Mouse (Mus musculus) stomach, postnatal 0 days (tissue): Measurements from ENCODE around the gene Sft2d1. TPM values are rescaled to one million over a fixed set of nuclear protein-coding genes. Genes with fewer than 3 reads are reported as not detected.

Source experiments
- ATAC-seq: fragments of 200-750 bp; cut with Nextera tagmentation; 2 replicates; pipeline ENCODE4 v1.8.0; 2017; ENCODE audit not compliant: low FRiP score, low TSS enrichment
- DNase-seq: peaks from one replicate; pipeline ENCODE4 v3.0.0-alpha.2; 2016; ENCODE audit warnings: low spot score
- H3K27ac ChIP-seq: fragments of 300-500 bp; sonication (generic); replicated peaks from 2 replicates; pipeline ENCODE4 v1.5.1; 2014; ENCODE audit warnings: mild to moderate bottlenecking, control low read depth
- H3K27me3 ChIP-seq: fragments of 300-500 bp; sonication (generic); 2 replicates; pipeline ENCODE4 v1.6.1; 2014; ENCODE audit warnings: low read length; ENCODE audit not compliant: control insufficient read depth, insufficient read depth
- H3K36me3 ChIP-seq: fragments of 300-500 bp; sonication (generic); 2 replicates; pipeline ENCODE4 v1.6.1; 2014; ENCODE audit warnings: low read length, mixed read lengths; ENCODE audit not compliant: control insufficient read depth, insufficient read depth
- H3K4me1 ChIP-seq: fragments of 300-500 bp; sonication (generic); replicated peaks from 2 replicates; pipeline ENCODE4 v1.6.1; 2014; ENCODE audit warnings: antibody characterized with exemption; ENCODE audit not compliant: control insufficient read depth, insufficient read depth
- H3K4me2 ChIP-seq: fragments of 300-500 bp; sonication (generic); replicated peaks from 2 replicates; pipeline ENCODE4 v1.6.1; 2014; ENCODE audit warnings: low read depth, mild to moderate bottlenecking, control low read depth, moderate library complexity
- H3K4me3 ChIP-seq: fragments of 300-500 bp; sonication (generic); 2 replicates; pipeline ENCODE4 v1.5.1; 2014; ENCODE audit warnings: low read depth, low read length, control low read depth
- H3K9ac ChIP-seq: fragments of 300-500 bp; sonication (generic); 2 replicates; pipeline ENCODE4 v1.6.1; 2014; ENCODE audit warnings: mild to moderate bottlenecking, low read length, control low read depth, mixed read lengths
- H3K9me3 ChIP-seq: fragments of 300-500 bp; sonication (generic); 2 replicates; pipeline ENCODE4 v1.6.1; 2016; ENCODE audit warnings: low read length; ENCODE audit not compliant: control insufficient read depth
- CTCF ChIP-seq: IDR thresholded peaks from 2 replicates; pipeline ENCODE4 v1.5.1; 2016; ENCODE audit warnings: antibody characterized with exemption, low read depth, mild to moderate bottlenecking, moderate library complexity
- EP300 ChIP-seq: optimal IDR thresholded peaks from 2 replicates; pipeline ENCODE3; 2016; ENCODE audit warnings: antibody characterized with exemption
- WGBS: fragments of 180-500 bp; shearing (Covaris S2); extraction: QIAGEN DNeasy Blood & Tissue Kit; methylation state at CpG from one replicate; pipeline ENCODE4 v1.1.7; 2014; 5-methylcytosine and 5-hydroxymethylcytosine counted together
- polyA plus RNA-seq: library from polyadenylated mRNA; unstranded; fragments of >200 nt; fragmentation: Nextera tagmentation; extraction: Ambion mirVana; gene quantifications from 2 replicates; pipeline ENCODE4 v1.2.1, GENCODE M21; 2015

The Sft2d1 gene
- polyA plus RNA-seq, 1 experiment from 2014 or later = 104 TPM

DNA sequence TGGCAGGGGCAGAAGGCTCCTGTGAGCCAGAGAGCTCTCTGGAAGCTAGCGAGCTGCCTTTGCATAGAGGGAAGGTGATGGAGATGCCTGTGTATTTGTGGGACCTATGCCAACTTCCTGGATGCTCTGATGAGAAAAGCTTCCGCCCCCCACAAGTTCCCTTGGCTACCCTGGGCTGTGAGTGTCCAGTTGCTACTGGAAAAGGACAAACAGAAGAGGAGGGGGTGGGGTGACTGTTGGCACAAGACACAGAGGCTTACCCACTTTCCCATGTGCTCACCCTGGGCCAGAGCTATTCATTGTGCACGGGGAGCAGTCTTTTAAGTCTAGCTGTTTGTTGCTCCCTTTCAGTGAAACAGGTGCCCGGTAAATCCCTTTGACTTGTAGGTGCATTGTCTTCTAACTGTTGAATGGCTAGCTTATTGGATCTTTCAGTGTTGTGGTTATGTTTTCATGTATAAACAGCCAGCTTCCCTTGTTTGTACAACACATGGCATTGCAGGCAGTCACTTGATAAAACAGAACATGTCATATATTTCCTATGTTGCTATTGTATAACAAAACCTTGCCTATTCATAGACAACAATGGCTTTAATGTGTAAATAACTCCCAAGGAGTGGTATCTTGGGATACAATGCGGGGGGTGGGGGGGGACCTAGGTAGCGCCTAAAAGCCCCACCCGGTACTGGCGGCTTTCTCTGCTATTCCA, 28.9 kb downstream of the Sft2d1 start:
- Histone ChIP-seq H3K27me3 (peaks cover 8% of the 10 kb centered on the region), H3K9ac (no peak overlapping the region), H3K4me1 (peaks cover 6% of the 10 kb centered on the region), H3K9me3 (no peaks in the 10 kb centered on the region), H3K27ac (no peak overlapping the region), H3K4me2 (peak overlapping the region; percentile 97), H3K36me3 (no peaks in the 10 kb centered on the region), H3K4me3 (peak overlapping the region; percentile 54; the same call in 1 of the 2 replicates)
- TF ChIP-seq EP300 (no peak), CTCF (no peak)
- no peak for ATAC-seq
- DNase-seq = no peak
- WGBS = 20% methylated on average over 8 of the region's 8 CpGs

DNA sequence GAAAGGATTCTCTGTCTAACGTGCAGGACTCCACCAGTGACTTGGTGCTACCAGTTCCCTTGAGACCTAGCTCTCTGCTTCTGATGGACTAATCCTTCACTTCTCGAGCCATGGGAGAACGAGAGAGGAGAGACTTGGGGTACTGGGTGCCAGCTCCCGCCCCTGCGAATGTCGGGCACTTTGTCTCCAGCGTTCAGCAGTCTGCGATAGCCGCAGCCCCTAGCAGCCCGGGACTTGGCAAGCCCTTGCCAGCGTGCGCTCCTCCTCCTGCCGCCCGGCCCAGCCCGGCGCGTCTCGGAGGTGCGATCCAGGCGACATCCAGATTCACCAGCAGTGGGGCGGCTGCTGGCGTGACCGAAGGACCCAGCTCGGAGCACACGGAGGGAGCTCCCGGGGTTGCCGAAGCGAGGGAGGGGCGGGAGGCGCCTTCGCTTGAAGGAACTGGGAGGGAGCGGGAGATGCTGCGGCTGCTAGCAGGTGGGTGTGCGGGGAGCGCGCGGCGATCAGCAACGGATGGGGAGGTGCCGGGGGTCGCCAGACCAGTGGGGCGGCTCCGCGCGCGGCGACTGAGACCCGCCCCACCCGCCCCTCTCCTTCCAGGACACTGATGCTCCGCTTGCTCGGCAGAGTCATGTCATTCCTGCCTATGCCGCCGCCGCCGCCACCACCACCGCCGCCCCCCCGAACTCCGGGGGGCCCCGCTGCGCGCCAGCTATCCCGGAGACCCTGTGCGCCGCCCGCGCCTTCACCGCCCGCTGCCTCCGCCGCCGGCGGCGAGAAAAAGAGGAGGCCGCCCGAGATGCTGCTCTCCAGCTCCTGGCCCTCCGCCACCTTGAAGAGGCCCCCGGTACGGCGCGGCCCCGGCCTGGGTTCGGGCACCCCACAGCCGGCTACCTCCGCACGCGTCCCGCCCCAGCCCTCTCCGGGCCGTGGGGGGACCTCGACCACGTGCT, 29.8 kb downstream of the Sft2d1 start:
- ATAC-seq (peak; percentile 27; the same call in 1 of the 2 replicates), DNase-seq (peak; percentile 59)

DNA sequence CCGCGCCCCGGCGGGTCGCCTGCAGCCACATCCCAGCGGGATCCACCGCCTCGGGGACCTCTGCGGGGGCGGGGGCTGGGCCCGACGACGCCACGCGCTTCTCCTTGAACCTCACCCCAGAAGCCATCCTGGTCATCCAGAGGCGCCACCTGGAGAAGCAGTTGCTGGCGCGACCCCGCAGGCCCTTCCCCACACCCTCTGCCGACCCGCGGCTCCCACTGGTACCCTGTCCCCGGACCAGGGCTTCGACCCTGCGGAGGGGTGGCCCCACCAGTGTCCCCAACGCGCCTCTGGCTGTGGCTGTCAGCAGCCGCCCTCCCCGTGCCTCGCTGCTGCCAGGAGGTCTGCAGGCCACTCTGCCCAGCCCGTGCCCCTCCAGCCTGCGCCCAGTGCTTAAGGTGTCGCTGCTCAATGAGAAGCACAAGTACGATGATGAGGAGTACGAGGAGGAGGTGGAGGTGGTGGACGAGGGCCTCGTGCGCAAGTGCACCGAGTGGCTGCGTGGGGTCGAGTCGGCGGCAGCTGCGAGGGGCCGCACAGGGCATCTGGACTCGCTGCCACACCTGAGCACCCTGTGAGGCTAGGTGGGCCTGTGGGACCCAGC, 30.6 kb downstream of the Sft2d1 start:
- DNase-seq (no peak), ATAC-seq (peak; percentile 32; the same call in 1 of the 2 replicates)
- peaks cover 8% of the 10 kb centered on the region for H3K27me3 ChIP-seq
- no peaks in the 10 kb centered on the region for H3K9me3 ChIP-seq
- peak overlapping the region; percentile 54 for H3K9ac ChIP-seq
- TF ChIP-seq CTCF = no peak
- TF ChIP-seq EP300 = no peak
- H3K36me3 ChIP-seq = no peaks in the 10 kb centered on the region
- peak overlapping the region; percentile 54 for H3K4me3 ChIP-seq
- peak overlapping the region; percentile 97 for H3K4me2 ChIP-seq
- 21% methylated on average over 41 of the region's 46 CpGs for WGBS
- H3K4me1 ChIP-seq = peaks cover 6% of the 10 kb centered on the region
- no peak overlapping the region for H3K27ac ChIP-seq

More for the DNA sequence above, 29.8 kb downstream of the Sft2d1 start:
- TF ChIP-seq EP300 (no peak), CTCF (no peak)
- Histone ChIP-seq H3K4me1 (peaks cover 6% of the 10 kb centered on the region), H3K9ac (peak overlapping the region; percentile 54), H3K4me3 (peak overlapping the region; percentile 54), H3K4me2 (peak overlapping the region; percentile 97), H3K27me3 (peaks cover 8% of the 10 kb centered on the region), H3K27ac (no peak overlapping the region), H3K9me3 (no peaks in the 10 kb centered on the region), H3K36me3 (no peaks in the 10 kb centered on the region)
- under 1% methylated on average over 54 of the region's 92 CpGs for WGBS

DNA sequence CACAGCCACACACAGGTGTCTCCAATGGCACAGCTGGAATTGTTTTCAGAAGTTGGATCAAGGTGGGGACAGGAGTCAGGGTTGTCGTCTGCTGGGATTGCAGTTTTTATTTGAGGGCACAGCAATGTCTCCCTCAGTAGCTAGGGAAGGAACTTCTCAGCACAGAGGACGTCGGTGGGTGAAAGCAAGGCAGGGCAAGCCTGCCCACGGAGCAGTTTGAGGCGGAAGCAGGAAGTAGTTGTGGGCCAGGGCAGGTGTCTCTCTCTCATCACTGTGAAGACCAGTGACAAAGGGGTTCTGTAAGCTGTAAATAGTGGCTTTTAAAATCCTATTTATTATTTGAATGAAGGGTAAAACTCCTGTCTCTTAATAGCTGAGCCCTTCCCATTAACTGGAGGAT, 31.8 kb downstream of the Sft2d1 start:
- peak; percentile 37 for DNase-seq
- Histone ChIP-seq H3K27ac (no peak overlapping the region), H3K9me3 (no peaks in the 10 kb centered on the region), H3K4me2 (no peak overlapping the region), H3K27me3 (peaks cover 8% of the 10 kb centered on the region), H3K36me3 (no peaks in the 10 kb centered on the region), H3K4me1 (peaks cover 6% of the 10 kb centered on the region), H3K9ac (no peak overlapping the region), H3K4me3 (no peak overlapping the region)
- ATAC-seq = peak; percentile 70; the same call in 1 of the 2 replicates
- TF ChIP-seq EP300 (no peak), CTCF (no peak)
- 27% methylated on average over 5 of the region's 5 CpGs for WGBS

DNA sequence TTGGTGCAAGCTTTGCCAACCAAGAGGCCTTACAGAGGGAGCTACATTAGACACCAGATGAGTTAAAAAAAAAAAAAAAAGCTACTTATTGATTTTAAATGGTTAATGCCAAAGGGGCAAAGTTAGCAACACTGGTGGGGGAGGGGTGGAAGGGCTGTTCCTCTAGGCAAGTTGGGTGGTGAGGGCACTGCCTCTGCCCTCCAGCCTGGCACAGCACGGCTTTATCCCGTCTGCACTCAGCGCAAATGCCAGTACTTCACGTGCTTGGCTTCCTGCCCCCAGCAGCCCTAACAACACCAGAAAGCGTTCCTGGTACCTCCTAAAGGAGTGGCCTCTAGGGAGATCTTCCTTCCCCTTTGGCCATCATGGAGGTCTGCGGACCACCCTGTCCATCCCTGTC, 32.5 kb downstream of the Sft2d1 start:
- Histone ChIP-seq H3K4me3 (no peak overlapping the region), H3K36me3 (no peaks in the 10 kb centered on the region), H3K4me2 (no peak overlapping the region), H3K4me1 (peaks cover 6% of the 10 kb centered on the region), H3K27ac (no peak overlapping the region), H3K27me3 (peaks cover 8% of the 10 kb centered on the region), H3K9me3 (no peaks in the 10 kb centered on the region), H3K9ac (no peak overlapping the region)
- TF ChIP-seq CTCF = no peak
- TF ChIP-seq EP300 = no peak
- ATAC-seq = no peak
- WGBS = 64% methylated on average over 6 of the region's 6 CpGs
- DNase-seq = peak; percentile 45
